Mouse (Mus musculus) heart, postnatal 0 days (tissue): ENCODE data around the gene Serpinb1b.

Experiments
- CTCF ChIP-seq: IDR thresholded peaks from 2 replicates; pipeline ENCODE4 v1.5.1; 2016; ENCODE audit warnings: antibody characterized with exemption, control low read depth, low read depth
- EP300 ChIP-seq: IDR thresholded peaks from 2 replicates; pipeline ENCODE4 v1.6.1; 2016; ENCODE audit warnings: antibody characterized with exemption, low read depth

- peak; percentile 44 for TF ChIP-seq CTCF
- no peak for TF ChIP-seq EP300
These were observed 2.0 kb downstream of the Serpinb1b start for GRCm38 (mm10) chr13:33080356-33080755.
